Mouse (Mus musculus): ENCODE results near the gene Map3k13. TPM values are rescaled to one million over a fixed set of nuclear protein-coding genes. Genes with fewer than 3 reads are reported as not detected.
A peak's percentile ranks its signal among the peaks of the same experiment; 100 is the strongest.

The Map3k13 gene
- polyA plus RNA-seq (2012; rRNA removed), result 1.2 and 1.4 TPM in 2 replicates
- 0.79 and 0.92 TPM in 2 replicates for polyA plus RNA-seq (2014; fragmentation: Nextera tagmentation; extraction: Ambion mirVana)

DNA sequence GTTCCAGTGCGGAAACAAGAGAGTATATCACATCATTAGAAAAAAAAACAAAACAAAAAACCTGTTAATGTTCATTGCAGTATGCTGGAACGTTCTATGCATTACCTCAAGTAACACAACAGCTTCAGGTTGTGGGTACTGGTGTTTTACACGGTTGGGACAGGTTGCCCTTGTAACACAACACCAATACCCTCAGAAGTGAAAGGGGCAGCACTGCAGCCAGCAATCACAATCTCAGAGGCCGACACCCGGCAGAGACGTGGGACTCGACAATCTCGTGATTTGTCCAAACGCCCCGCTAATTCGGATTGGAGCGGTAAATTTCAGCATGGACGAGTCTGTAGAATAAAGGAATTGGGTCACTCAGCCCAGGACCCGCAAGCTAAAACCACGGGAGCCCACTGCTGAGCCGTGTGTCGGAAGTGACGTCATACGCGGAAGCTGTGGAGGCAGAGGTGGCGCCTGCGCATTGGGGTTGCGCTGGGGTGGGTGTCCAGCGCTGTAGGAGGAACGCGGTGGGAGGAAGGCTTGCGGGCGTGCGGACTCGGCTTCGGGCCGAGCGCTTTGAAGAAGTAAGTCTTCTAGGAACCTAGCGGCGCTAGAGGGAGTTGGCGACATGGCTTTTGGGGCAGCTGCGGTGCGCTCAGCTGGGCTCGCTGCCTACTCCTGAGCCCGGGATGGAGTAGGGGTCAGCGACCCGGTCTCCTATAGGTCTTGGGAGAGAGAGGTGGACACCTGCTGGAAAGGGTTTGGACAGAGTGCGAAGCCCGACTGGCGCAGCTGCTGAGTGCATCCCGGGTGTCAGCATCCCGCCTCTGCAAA, at the start of gene Map3k13:
TSS of gene Map3k13 (plus strand) at position 472 of the 822 bp plus-strand sequence.
- Histone ChIP-seq H3K4me1 (ENCODE audit: control insufficient read depth, insufficient read depth, low read length) (peaks cover 4% of the 10 kb centered on the region; the same call in 1 of the 2 replicates), H3K27me3 (ENCODE audit: control insufficient read depth, insufficient read depth, low read length) (no peaks in the 10 kb centered on the region), H3K4me3 (replicated peaks; ENCODE audit: low read length) (peak within 1 kb of the TSS; percentile 85), H3K4me2 (replicated peaks; ENCODE audit: low read depth, low read length, severe bottlenecking) (peak within 1 kb of the TSS; percentile 84), H3K27ac (replicated peaks; ENCODE audit: low read depth, low read length) (peak within 1 kb of the TSS; percentile 76), H3K9ac (ENCODE audit: low read depth, low read length, severe bottlenecking) (peak within 1 kb of the TSS; percentile 74), H3K9me3 (ENCODE audit: control insufficient read depth, low read length) (no peaks in the 10 kb centered on the region), H3K36me3 (ENCODE audit: control insufficient read depth, insufficient read depth, low read length) (no peaks in the 10 kb centered on the region)
- peak; percentile 90 for DNase-seq (ENCODE audit: low spot score)
- WGBS, result 2% methylated on average over 45 of the region's 47 CpGs
- peak; percentile 97 for ATAC-seq (ENCODE audit: low FRiP score, low read depth)
- TF ChIP-seq POLR2A (IDR thresholded peaks at IDR 0.05; ENCODE audit: borderline replicate concordance, extremely low read depth, insufficient read depth, insufficient read length), result peak; percentile 78; the same call in 1 of the 2 replicates

DNA sequence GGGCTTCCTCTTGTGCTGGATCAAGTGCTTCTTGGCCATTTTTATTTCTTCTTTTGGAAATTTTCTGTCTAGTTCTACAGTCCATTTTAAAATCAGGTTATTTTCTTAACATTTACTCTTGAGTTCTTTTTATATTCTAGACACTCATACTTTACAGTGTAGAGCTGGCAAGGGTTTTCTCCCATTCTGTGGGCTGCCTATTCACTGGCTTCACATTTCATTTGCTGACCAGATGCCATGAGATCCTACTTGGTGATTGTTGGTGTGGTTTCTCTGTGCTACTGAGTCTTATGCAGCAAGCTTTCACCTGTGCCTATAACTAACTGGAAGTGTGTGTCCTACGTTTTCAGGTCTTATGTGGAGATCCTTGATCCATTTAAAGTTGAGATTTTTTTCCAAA, 35.7 kb upstream of the Map3k13 start:
- H3K36me3 ChIP-seq (ENCODE audit: control insufficient read depth, insufficient read depth, low read length), result peaks cover 7% of the 10 kb centered on the region; the same call in 1 of the 2 replicates
- 68% methylated on average over 1 of the region's 1 CpGs for WGBS
- TF ChIP-seq POLR2A (IDR thresholded peaks at IDR 0.05; ENCODE audit: borderline replicate concordance, extremely low read depth, insufficient read depth, insufficient read length), result no peak
- H3K9ac ChIP-seq (ENCODE audit: low read depth, low read length, severe bottlenecking), result no peak overlapping the region
- H3K9me3 ChIP-seq (ENCODE audit: control insufficient read depth, low read length), result no peaks in the 10 kb centered on the region; the same call in 1 of the 2 replicates
- H3K27me3 ChIP-seq (ENCODE audit: control insufficient read depth, insufficient read depth, low read length), result no peaks in the 10 kb centered on the region
- no peak for DNase-seq (ENCODE audit: low spot score)
- H3K4me1 ChIP-seq (ENCODE audit: control insufficient read depth, insufficient read depth, low read length), result no peaks in the 10 kb centered on the region
- H3K27ac ChIP-seq (replicated peaks; ENCODE audit: low read depth, low read length), result no peak overlapping the region
- no peak overlapping the region for H3K4me3 ChIP-seq (replicated peaks; ENCODE audit: low read length)
- no peak overlapping the region for H3K4me2 ChIP-seq (replicated peaks; ENCODE audit: low read depth, low read length, severe bottlenecking)
- ATAC-seq (ENCODE audit: low FRiP score, low read depth), result no peak

DNA sequence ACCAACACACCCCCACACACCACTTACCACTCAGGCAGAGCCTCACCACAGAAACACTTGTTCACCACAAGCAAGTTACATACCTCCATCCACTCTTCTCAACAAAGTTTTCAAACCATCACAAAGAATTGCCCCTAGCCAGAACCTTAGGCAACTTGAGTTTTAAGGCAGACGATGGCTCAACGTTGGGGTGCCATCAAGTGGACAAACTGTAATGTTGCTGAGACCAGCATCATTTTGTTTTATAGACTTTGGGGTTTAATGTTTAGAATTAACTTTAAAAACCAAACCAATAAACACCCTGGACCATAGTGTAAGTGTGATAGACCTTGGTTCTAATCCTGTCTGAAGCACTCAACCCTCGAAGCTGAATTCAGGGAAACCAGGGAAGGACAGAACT, 25.9 kb upstream of the Map3k13 start:
- H3K27ac ChIP-seq (replicated peaks; ENCODE audit: low read depth, low read length), result no peak overlapping the region
- no peaks in the 10 kb centered on the region for H3K27me3 ChIP-seq (ENCODE audit: control insufficient read depth, insufficient read depth, low read length)
- H3K4me2 ChIP-seq (replicated peaks; ENCODE audit: low read depth, low read length, severe bottlenecking), result no peak overlapping the region
- no peak for DNase-seq (ENCODE audit: low spot score)
- no peaks in the 10 kb centered on the region for H3K4me1 ChIP-seq (ENCODE audit: control insufficient read depth, insufficient read depth, low read length)
- no peaks in the 10 kb centered on the region for H3K9me3 ChIP-seq (ENCODE audit: control insufficient read depth, low read length)
- H3K9ac ChIP-seq (ENCODE audit: low read depth, low read length, severe bottlenecking), result no peak overlapping the region
- no peak overlapping the region for H3K4me3 ChIP-seq (replicated peaks; ENCODE audit: low read length)
- no peak for TF ChIP-seq POLR2A (IDR thresholded peaks at IDR 0.05; ENCODE audit: borderline replicate concordance, extremely low read depth, insufficient read depth, insufficient read length)
- no peaks in the 10 kb centered on the region for H3K36me3 ChIP-seq (ENCODE audit: control insufficient read depth, insufficient read depth, low read length)
- WGBS, result 75% methylated on average over 3 of the region's 3 CpGs
- ATAC-seq (ENCODE audit: low FRiP score, low read depth), result no peak

DNA sequence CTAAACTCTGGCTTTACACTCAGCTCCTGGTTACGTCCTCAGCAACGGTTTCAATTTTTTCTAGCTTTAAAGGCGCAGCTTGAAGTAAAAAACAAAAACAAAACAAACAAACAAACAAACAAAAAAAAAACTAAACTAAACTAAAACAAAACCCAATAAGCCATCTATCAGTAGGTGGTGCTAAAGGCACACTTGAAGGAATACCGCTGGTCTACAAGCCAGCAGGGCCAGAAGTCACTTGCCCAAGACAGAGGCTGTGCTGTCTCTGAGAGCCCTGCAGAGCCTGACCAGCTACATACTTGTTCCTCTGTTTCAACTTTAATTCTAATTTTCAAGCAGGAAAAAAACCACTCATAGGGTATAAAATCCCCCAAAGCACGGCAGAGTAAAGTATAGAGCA, 24.5 kb upstream of the Map3k13 start:
- Histone ChIP-seq H3K27me3 (ENCODE audit: control insufficient read depth, insufficient read depth, low read length) (no peaks in the 10 kb centered on the region), H3K9me3 (ENCODE audit: control insufficient read depth, low read length) (no peaks in the 10 kb centered on the region), H3K36me3 (ENCODE audit: control insufficient read depth, insufficient read depth, low read length) (no peaks in the 10 kb centered on the region), H3K9ac (ENCODE audit: low read depth, low read length, severe bottlenecking) (no peak overlapping the region), H3K27ac (replicated peaks; ENCODE audit: low read depth, low read length) (no peak overlapping the region), H3K4me3 (replicated peaks; ENCODE audit: low read length) (no peak overlapping the region), H3K4me1 (ENCODE audit: control insufficient read depth, insufficient read depth, low read length) (no peaks in the 10 kb centered on the region), H3K4me2 (replicated peaks; ENCODE audit: low read depth, low read length, severe bottlenecking) (no peak overlapping the region)
- TF ChIP-seq POLR2A (IDR thresholded peaks at IDR 0.05; ENCODE audit: borderline replicate concordance, extremely low read depth, insufficient read depth, insufficient read length), result no peak
- DNase-seq (ENCODE audit: low spot score), result no peak
- WGBS, result 65% methylated on average over 5 of the region's 5 CpGs
- no peak for ATAC-seq (ENCODE audit: low FRiP score, low read depth)

DNA sequence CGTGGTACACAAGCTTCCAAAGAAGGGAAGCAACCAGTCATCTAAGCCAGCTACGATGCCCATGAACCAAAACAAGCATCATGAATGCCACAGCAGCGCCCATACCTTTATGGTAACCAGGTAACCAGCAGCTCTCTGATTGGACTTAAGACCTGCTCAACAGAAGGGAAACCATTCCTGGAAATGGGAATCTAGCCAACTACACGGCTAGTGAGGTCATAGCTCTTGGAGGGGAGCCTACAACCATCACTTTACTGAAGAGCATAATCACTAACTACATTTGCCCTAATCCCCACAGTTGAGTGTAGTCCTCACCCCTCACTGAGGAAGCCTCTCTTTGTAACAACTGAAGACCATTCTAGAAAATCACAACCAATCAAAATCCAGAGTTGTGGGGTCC, 19.4 kb upstream of the Map3k13 start:
- H3K9me3 ChIP-seq (ENCODE audit: control insufficient read depth, low read length), result no peaks in the 10 kb centered on the region
- TF ChIP-seq POLR2A (IDR thresholded peaks at IDR 0.05; ENCODE audit: borderline replicate concordance, extremely low read depth, insufficient read depth, insufficient read length), result no peak
- H3K27ac ChIP-seq (replicated peaks; ENCODE audit: low read depth, low read length), result no peak overlapping the region
- H3K27me3 ChIP-seq (ENCODE audit: control insufficient read depth, insufficient read depth, low read length), result no peaks in the 10 kb centered on the region
- 80% methylated on average over 4 of the region's 4 CpGs for WGBS
- ATAC-seq (ENCODE audit: low FRiP score, low read depth) (no peak), DNase-seq (ENCODE audit: low spot score) (no peak)
- no peaks in the 10 kb centered on the region for H3K4me1 ChIP-seq (ENCODE audit: control insufficient read depth, insufficient read depth, low read length)
- H3K4me3 ChIP-seq (replicated peaks; ENCODE audit: low read length), result no peak overlapping the region
- H3K4me2 ChIP-seq (replicated peaks; ENCODE audit: low read depth, low read length, severe bottlenecking), result no peak overlapping the region
- no peak overlapping the region for H3K9ac ChIP-seq (ENCODE audit: low read depth, low read length, severe bottlenecking)
- H3K36me3 ChIP-seq (ENCODE audit: control insufficient read depth, insufficient read depth, low read length), result no peaks in the 10 kb centered on the region

All from limb, embryonic 14.5 days (tissue).